Mouse (Mus musculus) thymus, postnatal 25 days (tissue): ENCODE measurements around the gene Spp2.

Experiments used
- DNase-seq: peaks from one replicate; pipeline ENCODE4 v3.0.0; 2022

The Spp2 gene

GRCm38 (mm10) chr1:88406807-88407198 lies at the start of gene Spp2:
Gene Spp2, plus strand, starts transcription at chr1:88406961.
- no peak for DNase-seq

GRCm38 (mm10) chr1:88357458-88358090 lies 49.2 kb upstream of the Spp2 start:
- peak; percentile 42 for DNase-seq

- no peak for DNase-seq
Measured at GRCm38 (mm10) chr1:88358102-88358654, 48.6 kb upstream of the Spp2 start.

GRCm38 (mm10) chr1:88361085-88361484 lies 45.7 kb upstream of the Spp2 start:
- DNase-seq, result no peak

- DNase-seq, result no peak
Measured at GRCm38 (mm10) chr1:88366881-88367644, 39.7 kb upstream of the Spp2 start.

GRCm38 (mm10) chr1:88378446-88378845 lies 28.3 kb upstream of the Spp2 start:
- DNase-seq, result no peak

- DNase-seq, result no peak
Measured at GRCm38 (mm10) chr1:88391632-88392031, 15.1 kb upstream of the Spp2 start.

- no peak for DNase-seq
Measured at GRCm38 (mm10) chr1:88393321-88393720, 13.4 kb upstream of the Spp2 start.

GRCm38 (mm10) chr1:88403378-88403777 lies 3.4 kb upstream of the Spp2 start:
- no peak for DNase-seq

- no peak for DNase-seq
Measured at GRCm38 (mm10) chr1:88406078-88406806, 519 bp upstream of the Spp2 start.

- DNase-seq, result no peak
Measured at GRCm38 (mm10) chr1:88408340-88408739, 1.6 kb downstream of the Spp2 start.

GRCm38 (mm10) chr1:88412013-88412412 lies 5.3 kb downstream of the Spp2 start:
- DNase-seq, result no peak

GRCm38 (mm10) chr1:88418943-88419342 lies 12.2 kb downstream of the Spp2 start:
- DNase-seq, result no peak

- DNase-seq, result no peak
Measured at GRCm38 (mm10) chr1:88422045-88422444, 15.3 kb downstream of the Spp2 start.

- DNase-seq, result no peak
Measured at GRCm38 (mm10) chr1:88422846-88423395, 16.2 kb downstream of the Spp2 start.

- peak; percentile 79 for DNase-seq
Measured at GRCm38 (mm10) chr1:88424602-88425252, 18.0 kb downstream of the Spp2 start.

- DNase-seq, result no peak
Measured at GRCm38 (mm10) chr1:88427987-88428741, 21.4 kb downstream of the Spp2 start.

GRCm38 (mm10) chr1:88429413-88429812 lies 22.7 kb downstream of the Spp2 start:
- DNase-seq, result no peak

GRCm38 (mm10) chr1:88431262-88431661 lies 24.5 kb downstream of the Spp2 start:
- no peak for DNase-seq

GRCm38 (mm10) chr1:88432601-88433000 lies 25.8 kb downstream of the Spp2 start:
- DNase-seq, result no peak

- DNase-seq, result no peak
Measured at GRCm38 (mm10) chr1:88433096-88433883, 26.5 kb downstream of the Spp2 start.
